Mouse (Mus musculus) embryo, embryonic 9.5 days (tissue): ENCODE data around the gene 2610507B11Rik.
"Not testable (repeated sequence)": the region's sequence is repeated elsewhere in the genome, so short reads cannot be mapped to it uniquely, and the experiment has no call there.

ENCODE experiments used
- DNase-seq: peaks from one replicate; pipeline ENCODE4 v3.0.0-alpha.2; 2017; ENCODE audit errors: extremely low spot score

The 2610507B11Rik gene

DNA sequence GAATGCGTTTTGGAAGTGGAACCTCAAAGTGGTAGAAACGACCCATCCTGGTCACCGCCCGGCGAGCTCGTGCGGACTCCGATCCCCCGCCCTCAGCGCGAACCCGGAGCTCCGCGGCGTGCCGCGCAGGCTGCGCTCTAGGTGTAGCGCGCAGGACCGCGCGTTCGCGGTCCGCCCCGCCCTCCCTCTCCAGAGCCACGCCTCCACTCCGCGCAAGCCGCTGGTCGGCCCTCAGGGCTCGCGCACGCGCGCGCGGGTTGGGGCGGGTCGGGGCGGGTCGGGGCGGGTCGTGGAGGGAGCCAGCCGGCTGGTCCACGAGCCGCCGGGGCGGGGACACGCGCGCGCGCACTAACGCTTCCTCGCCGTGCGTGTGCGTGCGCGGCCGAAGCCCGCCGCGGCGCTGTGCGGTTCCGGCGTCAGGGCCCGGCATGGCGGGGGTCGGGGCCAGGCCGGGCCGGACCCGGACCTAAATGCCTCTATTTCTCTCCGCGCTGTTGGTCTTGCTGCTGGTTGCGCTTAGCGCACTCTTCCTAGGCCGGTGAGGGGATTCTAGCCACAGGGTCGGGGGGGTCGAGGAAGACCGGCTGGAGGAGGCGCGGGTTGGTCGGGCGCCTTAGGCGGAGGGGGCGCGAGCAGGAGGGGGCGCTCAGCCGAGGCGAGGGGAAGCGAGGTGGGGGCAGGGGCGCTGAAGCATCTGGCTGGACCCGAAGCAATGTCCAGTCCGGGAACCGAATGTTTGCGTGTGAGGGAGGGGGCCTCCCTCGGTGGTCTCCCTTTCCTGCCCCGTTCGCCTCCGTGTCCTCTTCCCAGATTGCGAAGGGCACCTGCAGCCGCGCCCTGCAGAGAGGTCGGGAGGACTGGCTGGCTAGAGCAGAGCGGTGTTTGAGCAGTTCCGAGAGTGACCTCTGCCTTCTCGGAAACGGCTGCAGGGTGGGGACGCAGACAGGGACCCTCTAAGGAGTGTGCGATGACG is at the start of gene 2610507B11Rik:
TSS of gene 2610507B11Rik (plus strand) at position 373 of the 973 bp plus-strand sequence.
- peak; percentile 95 for DNase-seq

DNA sequence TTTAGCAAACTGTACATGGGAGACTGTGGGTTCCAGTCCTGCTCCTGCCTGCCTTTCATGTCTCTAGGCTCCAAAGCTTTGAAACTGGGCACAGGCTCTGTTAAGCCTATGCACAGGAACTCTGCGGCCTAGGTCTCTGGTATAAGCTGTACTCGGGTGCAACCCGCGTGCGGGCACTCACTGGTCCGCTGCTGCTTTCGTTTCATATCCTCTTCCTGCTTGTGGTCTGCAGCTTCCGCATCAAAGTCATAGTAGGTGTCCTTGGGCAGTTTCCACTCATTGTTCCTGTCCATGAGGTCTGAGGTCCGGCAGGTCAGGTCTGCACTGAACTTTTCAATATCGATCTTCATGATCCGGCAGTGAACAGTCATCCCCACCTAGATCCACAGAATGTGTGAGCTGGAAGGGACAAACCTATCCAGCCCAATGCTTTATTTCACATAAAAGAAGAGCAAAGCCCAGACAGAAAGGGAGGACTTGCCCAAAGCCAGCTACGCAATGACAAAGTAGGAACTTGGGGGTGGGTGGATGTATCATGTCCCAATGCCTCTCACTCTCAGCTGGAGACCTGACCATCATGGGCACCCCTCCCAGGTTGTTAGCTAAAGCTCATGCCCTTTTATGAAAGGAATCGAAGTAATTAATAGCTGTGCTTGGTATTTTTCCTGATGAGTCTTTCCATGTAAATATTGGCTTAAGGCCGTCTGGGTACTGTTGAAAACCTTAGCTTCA is 48.3 kb upstream of the 2610507B11Rik start:
- no peak for DNase-seq

DNA sequence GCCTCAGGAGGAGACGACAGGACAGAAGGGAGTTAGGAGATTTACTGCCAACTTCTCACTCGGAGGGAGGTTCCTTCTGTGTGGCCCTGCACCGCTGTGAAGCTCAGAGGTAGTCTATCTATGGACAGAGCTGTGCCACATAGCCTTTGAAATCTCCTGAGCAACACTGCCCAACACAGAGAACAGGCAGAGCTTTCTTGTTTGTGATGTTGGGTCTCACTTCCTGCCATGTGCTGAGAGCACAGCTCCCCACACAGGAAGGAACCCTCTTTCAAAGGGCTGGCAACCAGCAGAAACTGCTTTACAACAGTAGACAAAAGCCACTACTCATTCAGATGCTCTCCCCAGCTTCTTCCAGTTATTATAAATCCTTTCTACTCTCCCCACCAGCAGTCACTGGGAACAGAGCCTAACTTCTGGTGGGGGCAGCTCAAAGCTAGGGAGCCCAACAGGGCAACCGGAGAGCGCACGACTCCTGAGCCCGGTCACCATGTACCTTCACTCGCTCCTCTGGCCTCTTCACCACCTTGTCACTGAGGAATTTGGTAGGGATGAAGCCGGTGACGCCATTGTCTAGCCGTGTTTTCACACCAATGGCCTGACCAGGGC is 45.7 kb upstream of the 2610507B11Rik start:
- no peak for DNase-seq

DNA sequence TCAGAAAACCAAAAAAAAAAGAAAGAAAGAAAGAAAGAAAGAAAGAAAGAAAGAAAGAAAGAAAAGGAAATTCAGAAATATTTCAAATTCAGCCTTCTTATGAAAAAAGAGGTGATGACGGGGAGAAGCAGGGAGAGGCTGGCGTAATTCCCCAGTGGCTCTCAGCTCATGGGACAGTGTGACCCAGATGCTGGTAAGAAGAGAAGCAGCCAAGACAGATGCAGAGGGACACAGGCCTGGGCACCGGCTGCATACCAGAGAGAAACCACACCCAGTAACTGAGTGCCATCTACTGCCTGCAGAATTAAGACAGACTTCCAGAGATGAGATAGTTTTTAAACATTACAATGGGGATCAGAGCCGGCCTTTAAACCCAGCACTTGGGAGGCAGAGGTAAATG is 38.0 kb upstream of the 2610507B11Rik start:
- no peak for DNase-seq

DNA sequence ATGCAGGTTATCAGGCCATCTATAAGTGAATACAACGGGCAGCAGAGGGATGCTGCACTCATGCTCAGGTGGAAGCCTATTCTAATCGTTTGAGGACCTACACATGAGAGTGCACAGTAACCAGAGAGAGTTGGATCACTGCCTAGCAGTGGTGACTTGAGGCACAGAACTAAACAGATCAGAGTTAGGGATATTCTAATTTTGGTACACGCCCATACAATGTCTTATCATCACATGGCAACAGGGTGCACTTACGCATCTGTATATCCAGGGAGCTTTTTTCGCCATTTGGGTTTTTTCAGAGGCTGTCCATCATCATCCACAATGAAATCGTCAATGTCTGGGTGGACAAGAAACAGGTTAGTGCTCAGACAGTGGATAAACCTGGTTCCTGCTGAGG is 30.0 kb upstream of the 2610507B11Rik start:
- DNase-seq: no peak

DNA sequence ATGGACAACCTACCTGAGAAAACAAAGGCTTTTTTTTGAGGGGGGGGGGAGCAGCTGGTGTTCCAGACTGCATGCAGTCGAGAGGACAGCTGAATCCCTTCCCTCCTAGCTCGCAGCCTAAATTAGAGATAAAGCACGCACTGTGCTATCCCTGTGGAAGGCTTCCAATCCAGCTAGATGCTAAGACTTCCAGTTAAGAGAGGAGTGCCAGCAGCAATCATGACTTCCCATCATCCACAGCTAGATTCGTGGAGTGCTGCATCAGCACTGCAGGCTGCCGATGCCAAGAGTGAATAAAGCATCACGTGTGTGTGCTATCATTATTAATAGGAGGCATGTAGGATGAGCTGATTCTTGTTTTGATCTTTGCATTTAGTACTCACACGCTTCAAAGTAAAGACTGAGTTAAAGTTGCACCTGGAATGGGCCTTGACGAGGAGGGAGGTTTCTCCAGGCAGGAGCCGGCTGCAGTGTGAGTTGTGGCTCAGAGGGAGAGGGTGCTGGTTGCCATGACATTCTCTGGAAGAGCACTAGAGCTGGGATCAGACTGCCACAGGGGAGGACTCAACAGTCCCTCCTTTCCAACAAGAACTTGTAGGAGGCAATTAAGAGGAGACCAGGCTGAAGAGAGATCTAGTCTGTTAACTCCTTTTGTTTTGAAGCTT is 21.2 kb upstream of the 2610507B11Rik start:
- DNase-seq: no peak

DNA sequence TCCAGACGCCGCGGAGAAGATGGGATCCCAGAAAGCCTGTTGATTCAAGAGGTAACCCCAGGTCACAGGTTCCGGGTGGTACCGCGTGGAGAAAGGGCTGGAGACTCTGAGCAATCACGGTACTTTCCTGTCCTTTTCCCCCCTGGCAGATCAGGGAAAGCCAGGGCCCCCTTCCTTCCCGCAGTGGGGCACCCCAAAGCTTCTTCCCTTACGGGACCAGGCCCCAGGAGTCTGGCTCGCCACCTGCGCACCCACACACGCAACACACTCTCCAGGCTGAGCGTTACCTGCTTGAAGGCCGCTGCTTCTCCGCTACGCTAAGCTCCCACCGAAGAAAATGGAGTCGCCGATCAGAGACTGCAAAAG is 16.3 kb upstream of the 2610507B11Rik start:
- no peak for DNase-seq

DNA sequence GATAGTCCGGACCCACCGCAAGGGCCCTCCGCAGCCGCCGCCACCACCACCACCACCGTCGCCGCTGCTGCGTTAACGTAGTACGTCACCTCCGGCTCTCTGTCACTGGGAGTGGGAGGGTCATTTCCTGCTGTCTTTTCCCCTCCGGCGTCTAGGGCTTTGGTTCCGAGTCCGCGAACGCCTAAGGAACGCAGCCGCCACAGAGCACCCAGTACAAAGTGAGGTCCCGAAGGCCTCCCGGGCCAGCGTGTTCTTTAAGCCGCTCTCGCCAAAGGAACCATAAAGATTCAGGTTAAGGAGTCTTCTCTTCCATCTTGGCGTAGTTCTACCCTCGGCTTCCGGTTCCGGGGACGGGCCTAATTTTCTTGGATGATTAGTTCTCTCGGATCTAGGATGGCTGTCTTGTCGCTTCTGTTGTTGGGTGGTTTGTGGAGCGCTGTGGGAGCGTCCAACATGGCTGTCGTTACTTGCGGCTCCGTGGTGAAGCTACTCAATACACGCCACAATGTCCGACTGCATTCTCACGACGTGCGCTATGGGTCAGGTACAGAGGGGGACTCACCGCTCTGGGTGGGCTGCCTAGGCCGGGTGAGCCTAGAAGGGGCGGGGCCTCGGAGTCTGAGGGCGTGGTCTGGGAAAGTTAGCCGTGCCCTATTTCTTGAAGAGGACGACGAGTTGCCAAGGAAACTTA is 15.8 kb upstream of the 2610507B11Rik start, which contains the start of the genes Sdf2 and Supt6:
TSS of gene Sdf2 (plus strand) at position 120 of the 691 bp plus-strand sequence.
TSS of gene Supt6 (minus strand) at position 361 of the 691 bp plus-strand sequence.
- DNase-seq: peak; percentile 95

DNA sequence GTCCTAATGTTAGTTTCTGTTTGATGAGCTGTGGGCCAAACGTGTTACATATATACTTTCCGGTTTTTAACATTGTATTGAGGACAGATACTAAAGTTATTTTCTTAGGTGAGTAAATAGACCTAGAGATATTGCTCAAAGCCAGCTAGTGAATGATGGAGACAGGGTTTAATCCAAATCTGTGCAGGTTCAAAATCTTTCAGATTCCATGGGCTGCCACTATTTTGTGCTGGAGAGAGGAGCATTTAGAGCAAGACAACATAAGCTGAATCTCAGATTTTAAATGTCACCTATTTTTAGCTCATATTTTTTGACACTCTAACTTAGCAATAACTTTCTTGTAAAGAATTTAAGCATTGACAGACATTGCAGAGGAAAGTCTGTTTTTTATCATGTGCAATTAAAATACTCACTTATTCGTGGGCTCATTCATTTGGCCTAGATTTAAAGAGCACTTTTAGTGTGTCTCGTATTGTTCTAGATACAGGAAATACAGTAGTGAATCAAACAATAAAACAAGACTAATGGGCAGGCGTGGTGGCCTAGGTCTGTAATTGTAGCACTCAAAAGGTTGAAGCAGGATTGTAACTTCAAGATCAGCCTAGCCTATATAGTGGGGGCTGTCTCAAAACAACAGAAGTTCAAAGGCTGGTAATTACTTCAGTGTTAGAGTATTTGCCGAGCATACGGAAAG is 15.1 kb upstream of the 2610507B11Rik start:
- no peak for DNase-seq

DNA sequence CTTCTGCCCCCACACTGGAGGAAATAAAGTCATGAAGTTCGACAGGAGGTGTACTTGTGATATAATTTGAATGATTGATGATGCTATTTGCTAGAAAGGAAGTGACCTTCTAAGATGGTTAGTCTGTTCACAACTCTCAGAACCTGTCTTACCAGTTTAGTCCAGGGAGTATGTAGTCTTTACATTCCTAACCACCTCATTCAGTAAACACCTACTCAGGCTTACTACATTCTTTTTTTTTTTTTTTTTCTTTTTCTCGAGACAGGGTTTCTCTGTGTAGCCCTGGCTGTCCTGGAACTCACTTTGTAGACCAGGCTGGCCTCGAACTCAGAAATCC is 14.6 kb upstream of the 2610507B11Rik start:
- DNase-seq: no peak

DNA sequence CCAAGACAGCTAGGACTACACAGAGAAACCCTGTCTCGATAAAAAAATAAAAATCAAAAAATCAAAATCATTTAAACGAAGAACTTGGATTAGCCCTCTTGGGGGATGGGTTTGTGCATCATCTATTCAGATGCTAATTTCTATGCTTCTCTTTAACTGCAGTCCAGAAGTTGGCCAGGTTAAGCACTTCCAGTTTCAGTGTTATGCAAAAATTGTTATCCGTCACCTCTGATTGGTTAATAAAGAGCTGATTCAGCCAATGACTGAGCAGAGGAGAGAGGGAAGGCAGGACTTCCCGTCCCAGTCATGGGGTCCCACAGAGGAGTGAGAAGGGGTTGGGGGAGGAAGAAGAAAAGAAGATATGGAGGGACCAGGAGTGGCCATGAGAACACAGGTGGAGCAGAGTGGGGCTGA is 13.8 kb upstream of the 2610507B11Rik start:
- no peak for DNase-seq

DNA sequence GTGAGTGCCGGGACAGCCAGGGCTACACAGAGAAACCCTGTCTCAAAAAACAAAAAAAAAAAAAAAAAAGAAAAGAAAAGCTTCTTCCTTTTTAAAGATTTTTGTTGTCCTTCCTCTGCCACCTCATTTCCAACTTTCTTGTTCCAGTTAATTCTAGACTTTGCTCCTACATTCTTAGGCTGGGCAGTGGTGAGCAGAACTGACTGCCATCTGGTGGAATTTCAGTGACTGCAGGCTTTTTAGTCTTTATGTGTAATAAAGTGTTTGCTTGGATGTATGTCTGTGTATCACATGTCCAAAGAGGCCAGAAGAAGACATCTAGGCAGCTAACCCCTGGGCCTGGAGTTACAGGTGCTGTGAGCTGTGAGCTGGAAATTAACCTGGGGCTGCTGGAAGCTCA is 4.9 kb upstream of the 2610507B11Rik start:
- DNase-seq: no peak

DNA sequence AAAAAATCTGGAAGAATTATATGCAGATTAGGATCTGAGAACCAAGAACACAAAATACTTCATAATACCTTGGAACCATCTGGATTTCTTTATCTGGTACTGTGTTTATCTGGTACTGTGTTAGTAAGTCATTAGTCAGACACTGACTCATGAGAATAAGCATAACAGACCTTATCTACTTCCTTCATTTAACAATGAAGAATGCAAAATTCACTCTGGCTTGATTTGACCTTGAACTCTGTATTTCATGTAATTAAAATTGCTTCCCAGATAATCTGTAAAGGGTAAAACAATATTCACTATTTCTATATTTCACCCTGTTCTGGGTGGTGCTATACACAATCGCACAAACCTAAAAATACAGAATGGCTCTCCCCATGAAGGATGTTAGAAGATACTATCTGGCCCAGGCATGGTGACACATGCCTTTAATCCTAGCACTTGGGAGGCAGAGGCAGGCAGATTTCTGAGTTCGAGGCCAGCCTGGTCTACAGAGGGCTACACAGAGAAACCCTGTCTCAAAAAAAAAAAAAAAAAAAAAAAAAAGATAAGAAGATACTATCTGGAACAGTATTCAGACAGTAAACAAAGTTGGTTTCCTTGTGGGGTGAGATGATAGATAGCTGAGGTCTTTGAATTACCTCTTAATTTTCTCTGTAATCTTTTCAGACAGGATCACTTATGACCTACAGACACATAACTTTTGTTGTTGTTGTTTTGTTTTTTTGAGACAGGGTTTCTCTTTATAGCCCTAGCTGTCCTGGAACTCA is 878 bp upstream of the 2610507B11Rik start:
- DNase-seq: no peak

DNA sequence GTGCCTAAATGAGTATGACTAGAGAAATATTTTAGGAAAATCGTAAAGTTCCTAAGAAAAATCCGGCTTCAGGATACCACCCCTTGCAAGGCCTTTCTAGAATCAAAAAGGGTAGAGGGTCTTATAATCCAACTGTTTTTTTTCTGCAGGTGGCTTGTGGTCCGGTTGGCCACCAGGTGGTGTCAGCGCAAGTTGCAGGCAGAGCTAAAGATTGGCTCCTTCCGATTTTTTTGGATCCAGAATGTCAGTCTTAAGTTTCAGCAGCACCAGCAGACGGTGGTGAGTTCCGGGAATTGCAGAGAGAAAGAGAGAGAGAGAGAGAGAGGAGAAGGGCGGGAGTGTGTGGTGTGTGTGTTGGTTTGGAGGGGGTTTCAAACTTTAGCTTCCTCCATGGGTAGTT is 998 bp downstream of the 2610507B11Rik start:
- peak; percentile 57 for DNase-seq

DNA sequence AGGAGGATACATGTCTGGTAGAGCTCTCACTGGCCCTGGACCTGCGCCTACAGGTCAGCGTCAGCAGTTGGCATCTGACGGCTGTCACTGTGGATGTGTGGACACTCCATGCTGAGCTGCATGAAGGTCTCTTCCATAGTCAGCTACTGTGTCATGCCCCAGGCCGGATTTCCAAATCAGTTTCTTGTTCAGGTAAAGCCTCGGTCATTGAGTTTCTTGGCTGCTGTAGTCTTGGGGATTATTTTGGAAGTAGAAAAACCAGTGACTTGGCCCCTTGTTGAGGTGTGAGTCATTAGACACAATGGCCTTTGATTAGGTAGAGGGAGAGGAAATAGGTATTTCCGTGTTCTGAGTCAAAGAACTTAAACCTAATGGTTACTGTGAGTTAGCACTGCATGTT is 4.0 kb downstream of the 2610507B11Rik start:
- DNase-seq: no peak

DNA sequence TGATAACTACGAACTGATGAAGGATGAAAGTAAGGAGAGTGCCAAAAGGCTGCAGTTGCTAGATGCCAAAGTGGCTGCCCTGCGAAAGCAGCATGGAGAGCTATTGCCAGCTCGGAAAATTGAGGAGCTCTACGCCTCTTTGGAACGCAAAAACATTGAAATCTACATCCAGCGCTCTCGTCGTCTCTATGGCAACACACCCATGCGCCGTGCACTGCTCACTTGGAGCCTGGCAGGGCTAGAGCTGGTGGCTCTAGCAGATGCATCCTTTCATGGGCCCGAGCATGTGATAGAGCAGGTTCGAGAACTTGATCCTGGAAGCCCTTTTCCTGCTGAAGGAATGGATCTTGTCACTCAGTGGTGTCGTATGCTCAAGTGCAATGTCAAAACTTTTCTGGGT is 10.4 kb downstream of the 2610507B11Rik start:
- no peak for DNase-seq

DNA sequence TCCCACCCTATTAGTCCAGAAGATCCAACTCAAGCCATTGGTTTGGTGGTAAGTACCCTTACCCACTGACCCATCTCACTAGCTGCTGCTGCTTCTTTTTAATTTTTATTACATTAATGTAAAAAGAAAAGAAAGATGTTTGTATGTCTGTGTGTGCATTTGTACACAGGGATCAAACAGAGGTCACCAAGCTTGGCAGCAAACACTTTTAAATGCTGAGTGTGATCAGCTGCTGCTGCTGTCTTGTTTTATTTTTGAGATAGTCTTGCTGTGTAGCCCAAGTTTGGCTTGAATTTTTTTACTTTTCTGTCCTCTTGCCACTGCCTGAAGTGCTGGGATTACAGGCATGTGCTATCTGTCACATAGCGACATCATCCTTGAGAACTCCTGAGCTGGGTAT is 14.0 kb downstream of the 2610507B11Rik start:
- DNase-seq: no peak

DNA sequence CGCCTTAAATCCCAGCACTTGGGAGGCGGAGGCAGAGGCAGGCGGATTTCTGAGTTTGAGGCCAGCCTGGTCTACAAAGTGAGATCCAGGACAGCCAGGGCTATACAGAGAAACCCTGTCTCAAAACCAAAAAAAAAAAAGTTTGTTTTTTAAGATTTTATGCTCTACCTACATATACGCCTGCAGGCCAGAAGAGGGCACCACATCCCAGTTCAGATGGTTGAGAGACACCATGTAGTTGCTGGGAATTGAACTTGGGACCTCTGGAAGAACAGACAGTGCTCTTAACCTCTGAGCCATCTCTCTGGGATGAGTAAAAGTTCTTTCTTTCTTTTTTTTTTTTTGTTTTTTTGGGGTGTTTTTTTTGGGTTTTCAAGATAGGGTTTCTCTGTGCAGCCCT is 14.6 kb downstream of the 2610507B11Rik start:
- not testable (repeated sequence) for DNase-seq

DNA sequence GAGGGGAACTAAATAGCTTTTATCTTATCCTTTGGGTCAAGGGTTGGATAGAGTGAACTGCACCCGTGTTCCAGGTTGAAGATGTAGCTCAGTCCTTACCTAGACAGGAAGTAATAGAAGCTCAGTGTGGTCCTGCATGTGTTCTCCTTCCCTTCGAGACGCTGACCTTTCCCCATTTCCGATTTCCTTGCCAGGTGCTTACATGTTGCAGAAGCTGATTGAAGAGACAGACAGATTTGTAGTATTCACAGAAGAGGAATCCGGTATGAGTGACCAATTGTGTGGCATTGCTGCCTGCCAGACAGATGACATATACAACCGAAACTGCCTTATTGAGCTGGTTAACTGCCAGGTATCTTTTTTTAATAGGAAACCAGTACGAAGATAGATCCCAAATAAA is 17.3 kb downstream of the 2610507B11Rik start:
- no peak for DNase-seq

DNA sequence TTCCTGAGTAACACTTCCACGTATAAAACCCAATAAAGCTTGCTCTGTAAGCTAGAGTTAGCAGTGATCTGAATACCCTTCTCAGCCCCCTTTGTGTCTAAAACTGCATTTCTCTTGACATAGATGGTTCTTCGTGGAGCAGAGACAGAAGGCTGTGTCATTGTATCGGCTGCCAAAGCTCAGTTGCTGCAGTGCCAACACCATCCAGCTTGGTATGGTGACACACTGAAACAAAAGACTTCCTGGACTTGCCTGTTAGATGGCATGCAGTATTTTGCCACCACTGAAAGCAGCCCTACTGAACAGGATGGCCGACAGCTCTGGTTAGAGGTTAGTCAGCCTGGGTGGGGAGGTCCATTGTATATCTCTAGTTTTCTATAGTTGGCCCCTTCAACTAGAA is 18.0 kb downstream of the 2610507B11Rik start:
- DNase-seq: no peak
